Mouse (Mus musculus) heart, adult 2 months (tissue): ENCODE measurements around the gene Togaram2.

Experiments used
- CTCF ChIP-seq: fragments of 200-600 bp; IDR thresholded peaks from 2 replicates; pipeline ENCODE4 v1.8.1; 2022; ENCODE audit warnings: antibody characterized with exemption, mild to moderate bottlenecking, moderate library complexity
- EP300 ChIP-seq: fragments of 200-500 bp; IDR thresholded peaks from 2 replicates; pipeline ENCODE4 v1.6.1; 2011; ENCODE audit warnings: low read depth, low read length, control low read depth; ENCODE audit not compliant: insufficient read depth
- POLR2A ChIP-seq: fragments of 200-500 bp; IDR thresholded peaks from 2 replicates; pipeline ENCODE4 v1.6.1; 2011; ENCODE audit warnings: mild to moderate bottlenecking, low read depth, low read length, control low read depth; ENCODE audit not compliant: insufficient read depth

- TF ChIP-seq POLR2A: peak; percentile 29; the same call in 1 of the 2 replicates
- peak; percentile 68; the same call in 1 of the 2 replicates for TF ChIP-seq EP300
- TF ChIP-seq CTCF: no peak
Measured at GRCm38 (mm10) chr17:71705550-71706480, 32.8 kb downstream of the Togaram2 start.
